Mouse (Mus musculus) myocyte (in vitro differentiated cells): Measurements from ENCODE around the gene Nanos3. TPM values are rescaled to one million over a fixed set of nuclear protein-coding genes. Genes with fewer than 3 reads are reported as not detected.

Experiments used
- H3K27me3 ChIP-seq: one replicate; pipeline ENCODE4 v1.6.1; 2011; ENCODE audit not compliant: control insufficient read depth, insufficient read depth, insufficient read length
- H3K36me3 ChIP-seq: one replicate; pipeline ENCODE4 v1.6.1; 2011; ENCODE audit not compliant: control insufficient read depth, insufficient read depth
- H3K4me2 ChIP-seq: one replicate; pipeline ENCODE4 v1.6.1; 2011; ENCODE audit warnings: low read depth, control low read depth
- H3K4me3 ChIP-seq: one replicate; pipeline ENCODE4 v1.5.1; 2011; ENCODE audit warnings: mild to moderate bottlenecking, control low read depth, moderate library complexity
- H3K79me2 ChIP-seq: one replicate; pipeline ENCODE4 v1.6.1; 2011; ENCODE audit not compliant: control insufficient read depth, insufficient read depth
- H3ac ChIP-seq: one replicate; pipeline ENCODE4 v1.6.1; 2011; ENCODE audit not compliant: control insufficient read depth, insufficient read length
- CEBPB ChIP-seq: IDR thresholded peaks from 2 replicates; pipeline ENCODE4 v1.6.1; 2011; ENCODE audit warnings: mild to moderate bottlenecking, moderate library complexity; ENCODE audit not compliant: poor library complexity, insufficient read depth, severe bottlenecking
- E2F4 ChIP-seq: IDR thresholded peaks from one replicate; pipeline ENCODE4 v1.6.1; 2011; ENCODE audit warnings: mild to moderate bottlenecking, control low read depth, moderate library complexity; ENCODE audit not compliant: insufficient read depth
- MAX ChIP-seq: IDR thresholded peaks from one replicate; pipeline ENCODE4 v1.6.1; 2011; ENCODE audit warnings: low read depth, mild to moderate bottlenecking, control low read depth
- MYOD1 ChIP-seq, 3 experiments: IDR thresholded peaks; one replicate each; pipeline ENCODE4 v1.6.1; 2011; ENCODE audit warnings: control low read depth in 2 of 3, low read depth in 2 of 3, mild to moderate bottlenecking in 2 of 3, moderate library complexity in 1 of 3; ENCODE audit not compliant: insufficient read length in 2 of 3, control insufficient read depth in 1 of 3
- MYOG ChIP-seq, 3 experiments: IDR thresholded peaks; one replicate each; pipeline ENCODE4 v1.6.1; 2011; ENCODE audit warnings: control low read depth in 2 of 3, low read depth in 2 of 3, mild to moderate bottlenecking in 2 of 3; ENCODE audit not compliant: insufficient read length in 2 of 3, control insufficient read depth in 1 of 3, insufficient read depth in 1 of 3
- POLR2A ChIP-seq: IDR thresholded peaks from one replicate; pipeline ENCODE4 v1.6.1; 2011; ENCODE audit warnings: low read depth, mild to moderate bottlenecking, control low read depth, moderate library complexity; ENCODE audit not compliant: insufficient read length
- POLR2AphosphoS2 ChIP-seq: IDR thresholded peaks from one replicate; pipeline ENCODE4 v1.6.1; 2011; ENCODE audit warnings: low read depth, control low read depth; ENCODE audit not compliant: insufficient read length
- REST ChIP-seq: IDR thresholded peaks from one replicate; pipeline ENCODE4 v1.6.1; 2011; ENCODE audit warnings: mild to moderate bottlenecking, control low read depth, moderate library complexity; ENCODE audit not compliant: insufficient read depth, insufficient read length
- SRF ChIP-seq: IDR thresholded peaks from one replicate; pipeline ENCODE4 v1.6.1; 2011; ENCODE audit warnings: low read depth; ENCODE audit not compliant: control insufficient read depth, insufficient read length
- TCF12 ChIP-seq: IDR thresholded peaks from one replicate; pipeline ENCODE4 v1.6.1; 2011; ENCODE audit warnings: mild to moderate bottlenecking, control low read depth; ENCODE audit not compliant: poor library complexity, insufficient read depth, severe bottlenecking
- TCF3 ChIP-seq: IDR thresholded peaks from one replicate; pipeline ENCODE4 v1.6.1; 2011; ENCODE audit warnings: low read depth, control low read depth; ENCODE audit not compliant: insufficient read length
- USF1 ChIP-seq: IDR thresholded peaks from one replicate; pipeline ENCODE4 v1.6.1; 2011; ENCODE audit warnings: low read depth, mild to moderate bottlenecking, control low read depth, moderate library complexity
- polyA plus RNA-seq: library from polyadenylated mRNA; unstranded; fragments of >200 nt; fragmentation: generic; extraction: Trizol; gene quantifications from one replicate; pipeline ENCODE4 v1.2.1, GENCODE M21; 2012; ENCODE audit warnings: missing spikeins

Gene Nanos3
- 1.2 TPM for polyA plus RNA-seq

- TF ChIP-seq CEBPB (no peak), POLR2A (no peak), MYOG (IDR thresholded peaks at IDR 0.05; ENCODE audit: control insufficient read depth in 1 of 3, insufficient read depth in 1 of 3, insufficient read length in 2 of 3, low read depth in 2 of 3) (no peak), POLR2AphosphoS2 (no peak), SRF (no peak), MYOD1 (IDR thresholded peaks at IDR 0.05; ENCODE audit: control insufficient read depth in 1 of 3, insufficient read length in 2 of 3, low read depth in 2 of 3) (no peak), MAX (no peak), REST (no peak), USF1 (no peak), TCF12 (no peak), E2F4 (no peak), TCF3 (no peak)
- Histone ChIP-seq H3K4me2 (peak within 1 kb of the TSS; percentile 78), H3K4me3 (peak within 1 kb of the TSS; percentile 28), H3K27me3 (no peaks in the 10 kb centered on the region), H3K79me2 (no peaks in the 10 kb centered on the region), H3ac (peak within 1 kb of the TSS; percentile 69), H3K36me3 (no peaks in the 10 kb centered on the region)
Measured at GRCm38 (mm10) chr8:84185117-84185516, at the start of gene Nanos3. TSS of gene Nanos3 (minus strand) at chr8:84185217.

- no peak overlapping the region for H3K4me2 ChIP-seq
- no peak overlapping the region for H3ac ChIP-seq
- no peak overlapping the region for H3K4me3 ChIP-seq
- TF ChIP-seq SRF, result no peak
- no peak for TF ChIP-seq TCF12
- no peak for TF ChIP-seq USF1
- TF ChIP-seq MYOD1 (IDR thresholded peaks at IDR 0.05; ENCODE audit: control insufficient read depth in 1 of 3, insufficient read length in 2 of 3, low read depth in 2 of 3), result no peak
- TF ChIP-seq CEBPB, result no peak
- H3K27me3 ChIP-seq, result no peaks in the 10 kb centered on the region
- peaks cover 13% of the 10 kb centered on the region for H3K79me2 ChIP-seq
- H3K36me3 ChIP-seq, result peaks cover 10% of the 10 kb centered on the region
Measured at GRCm38 (mm10) chr8:84233055-84233454, 48.0 kb upstream of the Nanos3 start.

GRCm38 (mm10) chr8:84230735-84231134, 45.7 kb upstream of the Nanos3 start:
- H3K4me3 ChIP-seq, result no peak overlapping the region
- TF ChIP-seq E2F4 (no peak), USF1 (no peak), TCF3 (no peak), MYOD1 (IDR thresholded peaks at IDR 0.05; ENCODE audit: control insufficient read depth in 1 of 3, insufficient read length in 2 of 3, low read depth in 2 of 3) (no peak), REST (no peak), POLR2AphosphoS2 (no peak), POLR2A (no peak), SRF (no peak), MAX (no peak), TCF12 (no peak)
- H3K79me2 ChIP-seq, result peaks cover 4% of the 10 kb centered on the region
- H3K4me2 ChIP-seq, result no peak overlapping the region
- no peak overlapping the region for H3ac ChIP-seq
- no peaks in the 10 kb centered on the region for H3K27me3 ChIP-seq
- H3K36me3 ChIP-seq, result peaks cover 12% of the 10 kb centered on the region

- TF ChIP-seq POLR2AphosphoS2 (no peak), TCF3 (no peak), MAX (no peak), SRF (no peak), REST (no peak), TCF12 (no peak), USF1 (no peak), POLR2A (no peak), E2F4 (no peak), MYOG (IDR thresholded peaks at IDR 0.05; ENCODE audit: control insufficient read depth in 1 of 3, insufficient read depth in 1 of 3, insufficient read length in 2 of 3, low read depth in 2 of 3) (no peak), MYOD1 (IDR thresholded peaks at IDR 0.05; ENCODE audit: control insufficient read depth in 1 of 3, insufficient read length in 2 of 3, low read depth in 2 of 3) (no peak), CEBPB (no peak)
Measured at GRCm38 (mm10) chr8:84223322-84224029, 38.5 kb upstream of the Nanos3 start.

More at GRCm38 (mm10) chr8:84223322-84224029, 38.5 kb upstream of the Nanos3 start:
- no peak overlapping the region for H3ac ChIP-seq
- no peaks in the 10 kb centered on the region for H3K79me2 ChIP-seq
- no peaks in the 10 kb centered on the region for H3K27me3 ChIP-seq
- no peak overlapping the region for H3K4me2 ChIP-seq
- no peak overlapping the region for H3K4me3 ChIP-seq
- H3K36me3 ChIP-seq, result peaks cover 26% of the 10 kb centered on the region
